Mouse (Mus musculus): ENCODE results near the gene Fut7. TPM values are rescaled to one million over a fixed set of nuclear protein-coding genes. Genes with fewer than 3 reads are reported as not detected.

The Fut7 gene
- 0.08 TPM in 1 of 2 replicates, not detected in the other for polyA plus RNA-seq (2015; fragmentation: Nextera tagmentation; extraction: Ambion mirVana)

DNA sequence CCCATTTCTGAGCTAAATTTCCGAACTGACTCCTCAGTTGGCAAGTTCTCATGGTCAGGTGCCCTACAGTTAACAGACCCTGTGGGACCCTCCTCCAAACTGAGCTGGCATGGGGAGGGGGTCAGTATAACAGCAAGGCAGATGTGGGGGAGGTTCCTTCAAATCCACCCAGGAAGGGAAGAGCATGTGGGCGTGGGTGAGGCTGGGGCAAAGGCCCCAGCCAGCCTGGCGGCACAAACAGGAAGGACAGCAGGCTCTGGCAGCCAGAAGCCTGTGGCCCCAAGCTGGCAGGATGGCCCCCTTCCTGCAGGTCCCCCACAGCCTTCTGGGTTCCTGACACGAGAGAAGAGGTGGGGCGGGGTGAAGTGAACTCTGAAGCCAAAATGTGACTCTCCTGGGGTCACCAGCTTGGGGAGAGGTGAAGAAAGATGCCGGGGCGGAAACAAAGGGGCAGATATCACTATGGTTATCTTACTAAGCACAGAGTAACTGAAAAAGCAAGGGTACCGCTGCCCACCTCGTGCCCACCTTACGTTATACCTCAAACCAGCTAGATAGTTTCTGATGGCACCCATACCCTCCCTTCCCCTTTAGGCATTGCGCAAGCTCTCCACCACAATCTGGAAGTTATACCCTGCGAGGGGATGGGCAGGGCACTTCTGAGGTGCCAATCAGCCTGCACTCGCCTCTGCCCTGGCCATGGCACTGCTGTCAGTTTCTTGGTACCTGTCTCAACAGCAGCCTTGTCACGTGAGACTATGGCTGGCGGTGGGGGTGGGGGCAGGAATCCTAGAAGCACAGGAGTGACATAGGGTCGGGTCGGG lies at the start of gene Fut7:
Gene Fut7, plus strand, starts transcription at position 681 of the 824 bp plus-strand sequence.

DNA sequence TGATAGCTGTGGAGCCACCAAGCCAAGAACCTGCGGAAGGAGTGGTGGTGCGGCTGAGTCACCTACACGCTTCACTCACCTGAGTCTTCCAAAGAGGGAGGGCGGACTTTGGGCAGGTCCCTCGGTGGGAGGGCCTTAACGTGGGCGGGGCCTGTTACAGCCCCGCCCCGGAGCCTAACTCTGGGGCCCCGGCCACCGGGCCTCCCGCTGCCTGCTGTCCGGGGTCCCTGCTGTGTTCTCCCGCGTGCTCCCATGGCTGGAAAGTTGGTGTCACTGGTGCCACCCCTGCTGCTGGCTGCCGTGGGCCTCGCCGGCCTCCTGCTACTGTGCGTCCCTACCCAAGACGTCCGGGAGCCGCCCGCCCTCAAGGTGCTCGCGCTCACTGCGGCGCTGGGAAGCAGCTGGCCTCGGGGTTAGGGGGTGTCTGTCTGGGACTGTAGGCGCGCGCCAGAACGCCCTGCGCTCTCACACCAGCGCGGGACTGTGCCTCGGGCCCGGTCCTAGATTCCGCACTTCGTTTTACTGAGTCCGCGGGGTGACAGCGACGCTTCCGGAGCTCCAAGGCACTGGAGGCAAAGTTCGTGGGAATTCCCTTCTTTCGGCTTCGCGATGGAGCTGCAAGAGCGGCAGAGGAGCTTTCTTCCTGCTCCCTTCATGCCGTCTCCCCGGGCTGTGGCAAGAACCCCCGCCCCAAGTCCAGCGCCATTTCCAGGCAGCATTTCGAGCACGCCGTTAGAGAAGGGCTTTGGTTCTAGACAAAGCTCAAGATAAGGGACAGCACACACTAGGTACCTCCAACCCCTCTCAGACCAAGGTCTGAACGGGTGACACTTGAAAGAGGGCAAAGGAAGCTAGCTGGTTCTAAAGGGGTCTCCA lies 27.1 kb upstream of the Fut7 start, which contains the start of gene Entpd2:
Gene Entpd2, plus strand, starts transcription at position 154 of the 876 bp plus-strand sequence.

DNA sequence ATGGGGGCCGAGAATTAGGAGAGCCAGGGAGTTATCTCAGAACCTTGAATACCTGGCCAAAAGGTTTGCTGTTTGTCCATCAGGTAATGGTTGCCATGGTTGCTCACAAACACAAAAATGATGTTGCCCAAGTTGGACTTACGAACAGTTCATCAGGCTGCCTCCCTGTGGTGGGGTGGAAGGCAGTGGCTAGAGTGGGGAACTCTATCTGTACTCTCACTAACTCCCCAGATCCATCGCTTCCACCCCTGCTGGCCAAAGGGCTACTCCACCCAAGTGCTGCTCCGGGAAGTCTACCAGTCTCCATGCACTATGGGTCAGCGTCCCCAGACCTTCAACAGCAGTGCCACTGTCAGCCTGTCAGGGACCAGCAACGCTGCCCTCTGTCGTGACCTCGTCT lies 24.0 kb upstream of the Fut7 start, which contains the start of gene Npdc1:
Gene Npdc1, plus strand, starts transcription at position 301 of the 400 bp plus-strand sequence.

DNA sequence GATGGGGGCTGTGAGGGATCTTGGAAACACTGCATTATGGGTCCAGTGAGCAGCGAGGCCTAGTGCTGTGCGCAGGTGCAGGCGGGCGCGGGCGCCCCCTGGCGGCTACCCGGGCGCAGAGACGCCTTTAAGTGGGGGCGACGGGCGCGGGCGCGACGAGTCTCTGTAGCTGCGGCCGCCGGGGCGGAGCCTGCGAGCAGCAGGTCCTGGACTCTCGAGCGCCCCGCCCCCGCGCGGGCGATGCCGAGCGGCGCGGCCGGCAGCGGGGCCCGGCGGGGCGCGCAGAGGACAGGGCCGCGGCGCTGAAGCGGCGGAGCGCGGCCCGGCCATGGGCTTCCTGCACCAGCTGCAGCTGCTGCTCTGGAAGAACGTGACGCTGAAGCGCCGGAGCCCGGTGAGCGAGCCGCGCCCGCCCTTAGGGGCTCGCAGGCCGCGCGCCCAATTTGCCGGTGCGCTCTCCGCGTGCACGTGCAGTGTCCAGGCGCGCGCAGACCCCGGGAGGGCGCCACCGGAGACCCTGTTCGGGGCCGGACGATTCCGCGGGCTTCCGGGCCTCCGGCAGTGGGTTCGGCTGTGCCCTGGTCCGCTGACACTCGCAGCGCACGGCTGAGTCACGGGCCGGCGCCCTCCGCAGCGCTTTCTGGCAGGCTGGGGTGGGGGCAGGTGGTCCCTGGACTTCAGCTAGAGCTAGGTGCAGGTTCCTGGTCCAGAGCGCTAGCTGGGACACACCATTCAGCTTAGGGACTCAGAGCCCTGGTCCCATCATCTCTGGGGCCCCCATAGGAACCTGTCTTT lies 5.6 kb downstream of the Fut7 start, which contains the start of gene Abca2:
Gene Abca2, plus strand, starts transcription at position 262 of the 795 bp plus-strand sequence.

DNA sequence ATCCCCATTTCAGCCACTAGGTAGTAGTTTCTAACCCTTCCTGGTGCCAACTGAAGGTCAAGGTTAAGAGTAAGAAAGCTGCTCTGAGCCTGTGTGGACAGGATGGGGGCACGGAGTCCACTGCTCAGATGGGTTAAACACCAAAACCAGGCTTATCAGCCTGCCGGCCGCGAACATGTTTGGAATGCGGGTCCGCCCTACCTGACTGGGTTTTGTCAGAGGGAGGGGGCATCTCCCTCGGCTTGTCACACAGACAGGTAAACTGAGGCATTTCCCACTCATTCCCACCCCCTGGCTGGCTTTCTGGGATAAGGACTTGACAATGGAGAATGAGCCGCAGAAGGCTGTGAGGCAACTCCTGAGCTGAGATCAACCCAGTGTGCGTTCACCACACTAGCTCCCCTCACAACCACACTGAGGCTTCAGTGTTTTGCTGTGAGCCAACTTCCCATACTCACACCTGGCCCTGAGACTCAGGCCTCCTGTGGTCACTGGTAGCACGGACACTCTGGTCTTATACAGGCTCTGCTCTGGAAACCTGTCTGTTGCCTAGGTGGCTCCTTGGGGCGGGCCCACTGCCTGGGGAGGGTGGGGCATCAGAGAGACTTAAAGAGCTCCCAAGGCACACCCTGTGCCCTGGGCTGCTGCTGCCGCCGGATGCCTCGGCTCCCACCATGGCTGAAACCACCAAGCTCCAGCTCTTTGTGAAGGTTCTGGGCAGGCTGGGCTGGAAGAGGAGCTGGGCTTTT lies 33.3 kb downstream of the Fut7 start, which contains the start of gene Clic3:
Gene Clic3, plus strand, starts transcription at position 634 of the 749 bp plus-strand sequence.

DNA sequence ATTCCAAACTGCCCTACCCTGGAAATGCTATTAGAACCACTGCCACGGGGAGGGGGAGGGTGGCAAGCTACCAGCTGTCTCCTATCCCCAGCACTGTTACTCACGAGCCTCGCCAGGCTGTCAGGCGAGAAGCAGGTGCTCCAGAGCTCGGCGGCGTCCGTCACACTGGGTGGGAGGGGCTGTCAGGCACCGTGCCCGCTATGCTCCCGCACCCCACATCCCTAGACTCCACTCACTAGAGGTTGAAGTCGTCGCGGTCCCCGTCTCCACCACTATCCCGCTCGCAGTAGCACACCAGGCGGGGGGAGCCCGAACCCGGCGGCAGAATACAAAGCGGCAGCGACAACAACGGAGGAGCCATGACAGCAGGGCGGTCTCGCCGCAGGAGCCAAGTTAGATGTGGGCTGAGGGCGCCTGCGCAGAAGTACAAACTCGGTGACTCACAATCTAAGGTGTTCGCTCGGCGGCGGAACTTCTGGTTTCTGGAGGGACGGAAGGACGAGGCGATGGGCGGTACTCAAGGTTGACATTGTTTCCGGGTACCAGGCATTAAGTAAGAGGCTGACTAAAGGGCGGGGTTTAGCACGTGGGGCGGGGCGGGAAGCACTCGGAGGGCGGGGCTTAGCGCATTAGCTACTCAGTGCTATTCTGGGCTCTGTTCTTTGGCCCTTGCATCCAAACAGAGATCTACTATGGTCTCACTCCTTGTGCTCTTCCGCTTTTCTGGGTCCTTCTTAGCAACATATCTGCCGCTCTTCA lies 37.7 kb downstream of the Fut7 start, which contains the start of gene Paxx:
Gene Paxx, minus strand, starts transcription at position 544 of the 759 bp plus-strand sequence.

DNA sequence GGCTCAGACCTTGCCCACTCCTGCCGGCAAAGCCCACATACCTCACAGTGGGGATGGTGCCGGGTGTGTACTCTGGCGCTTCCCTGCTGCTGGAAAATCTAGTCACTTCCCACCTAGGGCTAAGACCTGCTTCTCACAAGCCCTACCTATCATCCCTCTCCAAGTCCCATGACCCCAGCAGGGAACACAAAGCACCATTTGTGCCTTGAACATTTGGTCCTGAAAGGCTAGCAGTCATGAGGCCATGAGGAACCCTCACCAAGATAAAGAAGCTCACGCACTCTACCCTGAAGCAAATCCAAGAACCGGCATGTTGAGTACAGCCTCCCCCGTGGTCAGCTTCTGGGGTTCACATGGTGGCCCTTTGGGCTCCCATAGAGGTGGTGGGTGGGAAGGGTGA lies 46.9 kb downstream of the Fut7 start, which contains the start of gene Ptgds:
Gene Ptgds, minus strand, starts transcription at position 78 of the 400 bp plus-strand sequence.

Small RNA genes lying within 50 kb of the gene (microRNA-seq; reads per million reads assigned to microRNA genes)
- gene Mir3087, result not detected

Other genes starting within 250 kb of the Fut7 start
- gene Nrarp, start 242.5 kb upstream of the Fut7 start, polyA plus RNA-seq (2015; fragmentation: Nextera tagmentation; extraction: Ambion mirVana), result 11.0 and 13.9 TPM in 2 replicates
- gene Tor4a, start 226.4 kb upstream of the Fut7 start, polyA plus RNA-seq (2015; fragmentation: Nextera tagmentation; extraction: Ambion mirVana), result 11.9 and 14.0 TPM in 2 replicates
- 52.2 and 57.0 TPM in 2 replicates for gene Nelfb, start 211.8 kb upstream of the Fut7 start, polyA plus RNA-seq (2015; fragmentation: Nextera tagmentation; extraction: Ambion mirVana)
- gene Stpg3, start 208.6 kb upstream of the Fut7 start, polyA plus RNA-seq (2015; fragmentation: Nextera tagmentation; extraction: Ambion mirVana), result not detected in 2 replicates
- gene Fam166a, start 204.5 kb upstream of the Fut7 start, polyA plus RNA-seq (2015; fragmentation: Nextera tagmentation; extraction: Ambion mirVana), result not detected in 2 replicates
- 397 and 469 TPM in 2 replicates for gene Tubb4b, start 198.6 kb upstream of the Fut7 start, polyA plus RNA-seq (2015; fragmentation: Nextera tagmentation; extraction: Ambion mirVana)
- gene Slc34a3, start 188.9 kb upstream of the Fut7 start, polyA plus RNA-seq (2015; fragmentation: Nextera tagmentation; extraction: Ambion mirVana), result not detected in 2 replicates
- 0.10 TPM in 1 of 2 replicates, not detected in the other for gene Rnf224, start 186.5 kb upstream of the Fut7 start, polyA plus RNA-seq (2015; fragmentation: Nextera tagmentation; extraction: Ambion mirVana)
- 6.1 and 6.2 TPM in 2 replicates for gene Rnf208, start 181.0 kb upstream of the Fut7 start, polyA plus RNA-seq (2015; fragmentation: Nextera tagmentation; extraction: Ambion mirVana)
- gene Cysrt1, start 180.8 kb upstream of the Fut7 start, polyA plus RNA-seq (2015; fragmentation: Nextera tagmentation; extraction: Ambion mirVana), result 10.0 and 10.6 TPM in 2 replicates
- gene AL732309.1, start 176.4 kb upstream of the Fut7 start, polyA plus RNA-seq (2015; fragmentation: Nextera tagmentation; extraction: Ambion mirVana), result 7.6 and 8.0 TPM in 2 replicates
- 35.6 and 37.6 TPM in 2 replicates for gene Tmem203, start 167.8 kb upstream of the Fut7 start, polyA plus RNA-seq (2015; fragmentation: Nextera tagmentation; extraction: Ambion mirVana)
- 6.5 and 7.2 TPM in 2 replicates for gene Tprn, start 160.6 kb upstream of the Fut7 start, polyA plus RNA-seq (2015; fragmentation: Nextera tagmentation; extraction: Ambion mirVana)
- gene Ssna1, start 150.8 kb upstream of the Fut7 start, polyA plus RNA-seq (2015; fragmentation: Nextera tagmentation; extraction: Ambion mirVana), result 137 and 141 TPM in 2 replicates
- gene Anapc2, start 150.8 kb upstream of the Fut7 start, polyA plus RNA-seq (2015; fragmentation: Nextera tagmentation; extraction: Ambion mirVana), result 88.7 and 91.4 TPM in 2 replicates
- not detected in 2 replicates for gene Tmem210, start 135.1 kb upstream of the Fut7 start, polyA plus RNA-seq (2015; fragmentation: Nextera tagmentation; extraction: Ambion mirVana)
- 0.97 and 0.98 TPM in 2 replicates for gene Lrrc26, start 133.4 kb upstream of the Fut7 start, polyA plus RNA-seq (2015; fragmentation: Nextera tagmentation; extraction: Ambion mirVana)
- gene Grin1, start 104.1 kb upstream of the Fut7 start, polyA plus RNA-seq (2015; fragmentation: Nextera tagmentation; extraction: Ambion mirVana), result 2.3 and 3.2 TPM in 2 replicates
- 32.5 and 37.0 TPM in 2 replicates for gene Man1b1, start 90.9 kb upstream of the Fut7 start, polyA plus RNA-seq (2015; fragmentation: Nextera tagmentation; extraction: Ambion mirVana)
- gene Dpp7, start 66.9 kb upstream of the Fut7 start, polyA plus RNA-seq (2015; fragmentation: Nextera tagmentation; extraction: Ambion mirVana), result 13.1 and 14.8 TPM in 2 replicates
- 34.1 and 37.0 TPM in 2 replicates for gene Uap1l1, start 57.6 kb upstream of the Fut7 start, polyA plus RNA-seq (2015; fragmentation: Nextera tagmentation; extraction: Ambion mirVana)
- gene Sapcd2, start 50.9 kb upstream of the Fut7 start, polyA plus RNA-seq (2015; fragmentation: Nextera tagmentation; extraction: Ambion mirVana), result 5.6 and 5.9 TPM in 2 replicates
- gene Entpd2, start 27.4 kb upstream of the Fut7 start, polyA plus RNA-seq (2015; fragmentation: Nextera tagmentation; extraction: Ambion mirVana), result 38.2 and 39.1 TPM in 2 replicates
- gene Npdc1, start 23.9 kb upstream of the Fut7 start, polyA plus RNA-seq (2015; fragmentation: Nextera tagmentation; extraction: Ambion mirVana), result 58.9 and 59.9 TPM in 2 replicates
- gene Abca2, start 5.4 kb downstream of the Fut7 start, polyA plus RNA-seq (2015; fragmentation: Nextera tagmentation; extraction: Ambion mirVana), result 1.5 and 1.6 TPM in 2 replicates
- gene Clic3, start 33.6 kb downstream of the Fut7 start, polyA plus RNA-seq (2015; fragmentation: Nextera tagmentation; extraction: Ambion mirVana), result 10.4 and 12.0 TPM in 2 replicates
- 34.9 and 35.2 TPM in 2 replicates for gene Paxx, start 37.8 kb downstream of the Fut7 start, polyA plus RNA-seq (2015; fragmentation: Nextera tagmentation; extraction: Ambion mirVana)
- gene Ptgds, start 46.8 kb downstream of the Fut7 start, polyA plus RNA-seq (2015; fragmentation: Nextera tagmentation; extraction: Ambion mirVana), result 0.47 and 0.68 TPM in 2 replicates
- gene Lcn12, start 70.6 kb downstream of the Fut7 start, polyA plus RNA-seq (2015; fragmentation: Nextera tagmentation; extraction: Ambion mirVana), result not detected in 2 replicates
- gene Fbxw5, start 77.5 kb downstream of the Fut7 start, polyA plus RNA-seq (2015; fragmentation: Nextera tagmentation; extraction: Ambion mirVana), result 68.9 and 70.0 TPM in 2 replicates
- gene C8g, start 78.5 kb downstream of the Fut7 start, polyA plus RNA-seq (2015; fragmentation: Nextera tagmentation; extraction: Ambion mirVana), result 1.8 and 3.6 TPM in 2 replicates
- 15.1 and 15.8 TPM in 2 replicates for gene Traf2, start 123.7 kb downstream of the Fut7 start, polyA plus RNA-seq (2015; fragmentation: Nextera tagmentation; extraction: Ambion mirVana)
- gene Edf1, start 134.6 kb downstream of the Fut7 start, polyA plus RNA-seq (2015; fragmentation: Nextera tagmentation; extraction: Ambion mirVana), result 285 and 297 TPM in 2 replicates
- gene Mamdc4, start 151.6 kb downstream of the Fut7 start, polyA plus RNA-seq (2015; fragmentation: Nextera tagmentation; extraction: Ambion mirVana), result 0.19 and 1.1 TPM in 2 replicates
- 78.4 and 95.7 TPM in 2 replicates for gene Phpt1, start 152.0 kb downstream of the Fut7 start, polyA plus RNA-seq (2015; fragmentation: Nextera tagmentation; extraction: Ambion mirVana)
- 0.05 TPM in 1 of 2 replicates, not detected in the other for gene Ajm1, start 158.5 kb downstream of the Fut7 start, polyA plus RNA-seq (2015; fragmentation: Nextera tagmentation; extraction: Ambion mirVana)
- 31.5 and 33.2 TPM in 2 replicates for gene Rabl6, start 185.3 kb downstream of the Fut7 start, polyA plus RNA-seq (2015; fragmentation: Nextera tagmentation; extraction: Ambion mirVana)
- 0.23 and 0.37 TPM in 2 replicates for gene Ccdc183, start 194.4 kb downstream of the Fut7 start, polyA plus RNA-seq (2015; fragmentation: Nextera tagmentation; extraction: Ambion mirVana)
- gene Tmem141, start 198.7 kb downstream of the Fut7 start, polyA plus RNA-seq (2015; fragmentation: Nextera tagmentation; extraction: Ambion mirVana), result 61.4 and 62.3 TPM in 2 replicates
- 55.5 and 333 TPM in 2 replicates for gene Fcna, start 204.8 kb downstream of the Fut7 start, polyA plus RNA-seq (2015; fragmentation: Nextera tagmentation; extraction: Ambion mirVana)
- 1.5 and 2.1 TPM in 2 replicates for gene Lcn8, start 229.9 kb downstream of the Fut7 start, polyA plus RNA-seq (2015; fragmentation: Nextera tagmentation; extraction: Ambion mirVana)
- gene Lcn5, start 234.7 kb downstream of the Fut7 start, polyA plus RNA-seq (2015; fragmentation: Nextera tagmentation; extraction: Ambion mirVana), result not detected in 2 replicates

Measured in urinary bladder, postnatal 0 days (tissue).